Mouse (Mus musculus): Measurements from ENCODE around the gene Col6a3. TPM values are rescaled to one million over a fixed set of nuclear protein-coding genes. Genes with fewer than 3 reads are reported as not detected.

Gene Col6a3
- total RNA-seq, 2 experiments from 2014 or later = not detected

- ATAC-seq (replicated peaks; ENCODE audit: poor library complexity, severe bottlenecking) = no peak
Measured at GRCm38 (mm10) chr1:90740216-90741170, 103.3 kb downstream of the Col6a3 start.

DNA sequence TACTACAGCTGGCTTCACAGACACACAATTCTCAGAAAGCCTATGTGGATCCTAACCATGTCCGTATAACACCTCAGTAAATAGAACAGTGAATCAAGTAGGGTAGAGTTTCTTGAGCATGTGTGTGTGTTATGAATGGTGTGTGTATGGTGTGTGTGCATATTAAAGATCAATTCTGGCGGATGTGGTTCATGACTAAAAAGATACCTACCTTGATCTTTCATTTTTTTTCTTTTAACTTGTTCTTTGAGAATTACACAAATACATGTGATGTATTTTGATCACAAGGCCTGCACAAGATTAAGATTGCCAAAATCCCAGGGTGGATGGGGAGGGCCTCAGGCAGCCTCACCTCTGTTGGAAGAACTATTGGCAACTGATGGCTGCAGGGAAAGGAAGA, 104.9 kb downstream of the Col6a3 start:
- no peak for ATAC-seq (replicated peaks; ENCODE audit: poor library complexity, severe bottlenecking)

- ATAC-seq (replicated peaks; ENCODE audit: poor library complexity, severe bottlenecking) = no peak
Measured at GRCm38 (mm10) chr1:90729466-90729865, 114.3 kb downstream of the Col6a3 start.

DNA sequence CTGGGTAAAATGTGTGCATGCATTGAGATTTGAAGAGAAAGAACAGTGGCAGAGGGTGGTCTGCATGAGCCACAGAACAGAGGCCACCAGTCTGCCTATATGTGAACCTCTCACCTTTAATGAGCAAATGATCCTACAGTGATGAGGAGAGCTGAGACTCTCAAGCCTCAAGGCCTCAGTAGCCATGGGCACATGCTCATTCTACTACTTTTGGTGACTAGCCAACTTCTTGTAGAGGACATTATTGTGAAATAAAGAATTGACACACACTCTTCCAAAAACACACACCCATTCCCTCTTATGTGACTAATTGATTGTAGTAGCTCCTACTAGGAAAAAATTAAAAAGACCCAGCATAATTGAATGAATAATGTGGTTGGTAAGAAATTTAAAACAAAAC, 120.0 kb downstream of the Col6a3 start:
- ATAC-seq (replicated peaks; ENCODE audit: poor library complexity, severe bottlenecking) = no peak

DNA sequence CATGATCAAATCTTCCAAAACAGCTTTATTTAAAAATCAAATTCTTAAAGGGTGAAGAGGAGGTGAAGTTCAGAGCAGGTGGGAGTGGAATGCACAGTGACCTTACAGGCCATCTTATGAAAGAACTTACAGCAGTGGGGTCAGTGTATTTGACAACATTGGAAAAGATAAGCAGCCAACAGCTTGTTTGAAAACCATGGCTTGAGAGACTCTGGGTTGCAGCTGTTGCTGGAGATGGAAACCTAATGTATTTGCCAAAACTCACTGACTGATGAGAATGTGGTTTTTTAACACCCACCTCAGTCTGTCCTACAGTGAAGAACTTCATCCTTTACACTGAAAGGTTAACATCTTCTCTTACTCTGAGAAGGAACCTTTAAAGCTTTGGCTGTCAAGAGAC, 120.4 kb downstream of the Col6a3 start:
- ATAC-seq (replicated peaks; ENCODE audit: poor library complexity, severe bottlenecking) = no peak

- no peak for ATAC-seq (replicated peaks; ENCODE audit: poor library complexity, severe bottlenecking)
Measured at GRCm38 (mm10) chr1:90722021-90722420, 121.8 kb downstream of the Col6a3 start.

DNA sequence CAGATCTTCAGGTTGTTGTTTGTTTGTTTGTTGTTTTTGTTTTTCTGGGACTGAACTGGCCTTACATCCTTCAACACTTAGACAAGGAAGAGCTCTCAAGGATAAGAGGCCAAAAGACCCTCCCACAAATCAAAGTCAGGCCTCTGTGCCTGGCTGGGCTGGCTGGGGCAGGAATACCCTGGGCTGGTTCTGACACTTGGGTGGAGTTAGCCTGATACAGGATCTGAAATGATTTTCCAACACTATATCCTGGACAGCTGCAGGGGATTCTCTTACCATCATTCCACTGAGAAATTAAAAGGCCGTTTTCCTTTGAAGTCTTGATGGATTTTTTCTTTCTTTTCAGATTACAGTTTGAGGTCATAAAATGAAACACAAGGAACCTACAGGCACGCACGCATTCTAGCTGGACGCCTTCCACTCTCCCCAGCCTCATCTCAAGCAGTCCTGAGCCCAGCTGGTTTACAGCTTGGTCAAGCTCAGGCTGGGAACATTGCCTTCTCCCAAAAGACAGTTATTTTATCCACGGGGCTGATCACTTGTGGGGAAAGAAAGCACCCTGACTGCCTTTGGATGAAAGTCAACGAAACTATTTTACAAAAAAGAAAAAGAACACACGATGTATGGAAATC, 123.0 kb downstream of the Col6a3 start:
- ATAC-seq (replicated peaks; ENCODE audit: poor library complexity, severe bottlenecking) = no peak

- no peak for ATAC-seq (replicated peaks; ENCODE audit: poor library complexity, severe bottlenecking)
Measured at GRCm38 (mm10) chr1:90718826-90719550, 124.8 kb downstream of the Col6a3 start.

DNA sequence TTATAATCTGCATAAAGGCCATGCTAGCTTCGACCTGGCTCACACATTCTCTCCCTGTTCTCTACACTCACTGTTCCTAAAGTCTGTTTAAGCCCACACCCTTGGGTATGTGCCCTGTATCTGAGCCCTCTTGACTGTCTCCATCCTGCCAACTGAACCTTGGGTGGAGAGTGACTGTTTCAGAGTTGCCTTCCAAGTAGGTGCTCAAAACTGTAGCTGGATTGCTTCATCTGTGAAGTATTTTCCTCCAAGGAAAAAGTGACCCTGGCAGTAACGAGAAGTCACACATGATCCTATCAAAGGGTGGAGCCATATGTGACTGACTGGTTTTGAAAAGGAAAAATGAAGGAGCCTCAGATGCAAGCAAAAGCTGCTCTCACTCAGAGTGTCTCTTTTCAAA, 127.5 kb downstream of the Col6a3 start:
- ATAC-seq (replicated peaks; ENCODE audit: poor library complexity, severe bottlenecking) = no peak

Other genes starting within 250 kb of the Col6a3 start
- 43.7 and 67.0 TPM in 2 replicates for gene Cops8, start 241.0 kb downstream of the Col6a3 start, total RNA-seq (2014; fragmentation: Nextera tagmentation)
- gene Cops8, start 241.0 kb downstream of the Col6a3 start, total RNA-seq (2017) = 81.2 and 90.1 TPM in 2 replicates
- gene Mlph, start 71.1 kb upstream of the Col6a3 start, total RNA-seq (2014; fragmentation: Nextera tagmentation) = 0.17 TPM in 1 of 2 replicates, not detected in the other
- 0.95 TPM in 1 of 2 replicates, not detected in the other for gene Mlph, start 71.1 kb upstream of the Col6a3 start, total RNA-seq (2017)
- gene Prlh, start 109.1 kb upstream of the Col6a3 start, total RNA-seq (2014; fragmentation: Nextera tagmentation) = not detected in 2 replicates
- not detected in 2 replicates for gene Prlh, start 109.1 kb upstream of the Col6a3 start, total RNA-seq (2017)
- gene Rab17, start 125.7 kb upstream of the Col6a3 start, total RNA-seq (2014; fragmentation: Nextera tagmentation) = 3.1 TPM in 1 of 2 replicates, not detected in the other
- gene Rab17, start 125.7 kb upstream of the Col6a3 start, total RNA-seq (2017) = 0.47 and 2.0 TPM in 2 replicates
- gene Lrrfip1, start 154.8 kb upstream of the Col6a3 start, total RNA-seq (2014; fragmentation: Nextera tagmentation) = 61.3 and 114 TPM in 2 replicates
- 121 and 131 TPM in 2 replicates for gene Lrrfip1, start 154.8 kb upstream of the Col6a3 start, total RNA-seq (2017)

Measured in granulocyte monocyte progenitor cell, adult 5-6 weeks (primary cell).